Mouse (Mus musculus) lung, postnatal 0 days (tissue): ENCODE results near the gene Gsg1l.

Source experiments
- CTCF ChIP-seq: IDR thresholded peaks from 2 replicates; pipeline ENCODE4 v1.5.1; 2016; ENCODE audit warnings: antibody characterized with exemption, mild to moderate bottlenecking
- EP300 ChIP-seq: IDR thresholded peaks from 2 replicates; pipeline ENCODE4 v1.6.1; 2016; ENCODE audit warnings: antibody characterized with exemption, mild to moderate bottlenecking, control low read depth

DNA sequence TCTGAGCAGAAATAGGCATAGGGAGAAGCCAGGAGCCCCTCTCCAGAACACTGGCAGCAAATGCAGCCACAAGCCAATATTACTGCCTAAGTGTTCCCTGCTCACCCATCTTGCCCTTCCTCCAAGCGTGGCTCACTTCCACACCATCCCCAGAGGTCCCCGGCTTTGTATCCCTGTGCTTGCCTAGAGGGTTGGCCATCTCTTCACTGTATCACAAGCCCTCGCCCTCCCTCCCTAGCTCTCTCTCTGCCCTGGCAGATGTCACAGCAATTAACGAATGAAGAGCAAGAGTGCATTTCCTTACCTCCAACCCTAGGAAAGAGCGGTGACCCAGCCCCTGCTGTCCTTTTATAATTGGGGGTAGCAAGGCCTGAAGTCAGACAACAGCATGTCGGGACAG lies 30.3 kb downstream of the Gsg1l start:
- TF ChIP-seq CTCF (no peak), EP300 (no peak)
